Mouse (Mus musculus) midbrain, embryonic 13.5 days (tissue): Measurements from ENCODE around the gene Ssxb10. TPM values are rescaled to one million over a fixed set of nuclear protein-coding genes. Genes with fewer than 3 reads are reported as not detected.
"Not testable (repeated sequence)": the region's sequence is repeated elsewhere in the genome, so short reads cannot be mapped to it uniquely, and the experiment has no call there.

Experiments
- ATAC-seq: fragments of 200-750 bp; cut with Nextera tagmentation; 2 replicates; pipeline ENCODE4 v1.8.0; 2017; ENCODE audit warnings: mild to moderate bottlenecking, moderate TSS enrichment, moderate library complexity
- H3K27ac ChIP-seq: fragments of 300-500 bp; sonication (generic); 2 replicates; pipeline ENCODE4 v1.5.1; 2015; ENCODE audit warnings: inconsistent platforms, mild to moderate bottlenecking, moderate library complexity
- H3K27me3 ChIP-seq: fragments of 300-500 bp; sonication (generic); 2 replicates; pipeline ENCODE4 v1.6.1; 2015; ENCODE audit warnings: mild to moderate bottlenecking, inconsistent platforms
- H3K36me3 ChIP-seq: fragments of 300-500 bp; sonication (generic); 2 replicates; pipeline ENCODE4 v1.6.1; 2015; ENCODE audit warnings: mild to moderate bottlenecking, inconsistent platforms
- H3K4me1 ChIP-seq: fragments of 300-500 bp; sonication (generic); replicated peaks from 2 replicates; pipeline ENCODE4 v1.6.1; 2015; ENCODE audit warnings: inconsistent platforms
- H3K4me2 ChIP-seq: fragments of 300-500 bp; sonication (generic); replicated peaks from 2 replicates; pipeline ENCODE4 v1.6.1; 2015; ENCODE audit warnings: moderate library complexity, mild to moderate bottlenecking, inconsistent platforms
- H3K4me3 ChIP-seq: fragments of 300-500 bp; sonication (generic); replicated peaks from 2 replicates; pipeline ENCODE4 v1.5.1; 2015; ENCODE audit warnings: mild to moderate bottlenecking, inconsistent platforms
- H3K9ac ChIP-seq: fragments of 300-500 bp; sonication (generic); replicated peaks from 2 replicates; pipeline ENCODE4 v1.6.1; 2015; ENCODE audit warnings: mild to moderate bottlenecking, inconsistent platforms
- H3K9me3 ChIP-seq: fragments of 300-500 bp; sonication (generic); 2 replicates; pipeline ENCODE4 v1.6.1; 2016; ENCODE audit warnings: mild to moderate bottlenecking, inconsistent platforms
- WGBS: fragments of 180-500 bp; shearing (Covaris S2); methylation state at CpG from one replicate; pipeline ENCODE4 v1.1.7; 2015; 5-methylcytosine and 5-hydroxymethylcytosine counted together
- polyA plus RNA-seq: library from polyadenylated mRNA; unstranded; fragments of >200 nt; fragmentation: Nextera tagmentation; extraction: Ambion mirVana; gene quantifications from 2 replicates; pipeline ENCODE4 v1.2.1, GENCODE M21; 2015

The Ssxb10 gene
- polyA plus RNA-seq: not detected in 2 replicates

- no peaks in the 10 kb centered on the region for H3K4me1 ChIP-seq
- no peak within 1 kb of the TSS for H3K27ac ChIP-seq
- no peaks in the 10 kb centered on the region for H3K36me3 ChIP-seq
- no peak within 1 kb of the TSS for H3K9ac ChIP-seq
- ATAC-seq: no peak
- H3K9me3 ChIP-seq: 0 out of 2 replicates have a peak, but pooled peaks cover 10% of the 10 kb centered on the region
- no peak within 1 kb of the TSS for H3K4me3 ChIP-seq
- no peaks in the 10 kb centered on the region for H3K27me3 ChIP-seq
- WGBS: 57% methylated on average over 2 of the region's 2 CpGs
- no peak within 1 kb of the TSS for H3K4me2 ChIP-seq
These were observed at the start of gene Ssxb10 for GRCm38 (mm10) chrX:8327124-8327523. Gene Ssxb10 (plus strand): TSS chrX:8327424.

- Histone ChIP-seq H3K27ac (no peak overlapping the region), H3K27me3 (no peaks in the 10 kb centered on the region), H3K9me3 (no peaks in the 10 kb centered on the region), H3K36me3 (no peaks in the 10 kb centered on the region), H3K4me3 (no peak overlapping the region), H3K9ac (no peak overlapping the region), H3K4me1 (no peaks in the 10 kb centered on the region), H3K4me2 (no peak overlapping the region)
- ATAC-seq: no peak
- WGBS: 72% methylated on average over 5 of the region's 5 CpGs
These were observed 38.6 kb upstream of the Ssxb10 start for GRCm38 (mm10) chrX:8288621-8289020.

- Histone ChIP-seq H3K36me3 (no peaks in the 10 kb centered on the region), H3K9me3 (no peaks in the 10 kb centered on the region), H3K4me1 (no peaks in the 10 kb centered on the region), H3K9ac (no peak overlapping the region), H3K4me2 (no peak overlapping the region), H3K4me3 (no peak overlapping the region), H3K27me3 (no peaks in the 10 kb centered on the region), H3K27ac (no peak overlapping the region)
- no peak for ATAC-seq
- WGBS: 92% methylated on average over 1 of the region's 1 CpGs
These were observed 17.9 kb upstream of the Ssxb10 start for GRCm38 (mm10) chrX:8309302-8309701.

- not testable (repeated sequence) for H3K27me3 ChIP-seq, H3K36me3 ChIP-seq, H3K4me3 ChIP-seq, H3K4me2 ChIP-seq, H3K27ac ChIP-seq, H3K9me3 ChIP-seq, H3K4me1 ChIP-seq, H3K9ac ChIP-seq, ATAC-seq
- 17% methylated on average over 7 of the region's 7 CpGs for WGBS
These were observed 12.3 kb upstream of the Ssxb10 start for GRCm38 (mm10) chrX:8314905-8315304.

GRCm38 (mm10) chrX:8366678-8367077, 39.5 kb downstream of the Ssxb10 start, which contains the start of gene Ssxb9:
Gene Ssxb9 (plus strand): TSS chrX:8366978.
- not testable (repeated sequence) for H3K27ac ChIP-seq, H3K27me3 ChIP-seq, H3K4me2 ChIP-seq, H3K4me1 ChIP-seq, H3K9me3 ChIP-seq, ATAC-seq, H3K4me3 ChIP-seq, H3K36me3 ChIP-seq, H3K9ac ChIP-seq
- WGBS: 12% methylated on average over 1 of the region's 1 CpGs

Other genes with a start within 250 kb of the Ssxb10 start
- 0.15 TPM in 1 of 2 replicates, not detected in the other for gene Was, start 236.9 kb upstream of the Ssxb10 start, polyA plus RNA-seq
- 56.8 and 58.0 TPM in 2 replicates for gene Wdr13, start 194.5 kb upstream of the Ssxb10 start, polyA plus RNA-seq
- 358 and 422 TPM in 2 replicates for gene Rbm3, start 181.5 kb upstream of the Ssxb10 start, polyA plus RNA-seq
- gene Tbc1d25, start 151.2 kb upstream of the Ssxb10 start, polyA plus RNA-seq: 17.5 and 19.0 TPM in 2 replicates
- gene Ebp, start 133.9 kb upstream of the Ssxb10 start, polyA plus RNA-seq: 29.3 and 36.7 TPM in 2 replicates
- 40.5 and 41.9 TPM in 2 replicates for gene Porcn, start 120.9 kb upstream of the Ssxb10 start, polyA plus RNA-seq
- 47.3 and 50.8 TPM in 2 replicates for gene Ftsj1, start 75.0 kb upstream of the Ssxb10 start, polyA plus RNA-seq
- 24.8 and 25.5 TPM in 2 replicates for gene Slc38a5, start 56.3 kb upstream of the Ssxb10 start, polyA plus RNA-seq
- not detected in 2 replicates for gene Ssxb9, start 39.6 kb downstream of the Ssxb10 start, polyA plus RNA-seq
- gene Ssxb1, start 85.9 kb downstream of the Ssxb10 start, polyA plus RNA-seq: not detected in 2 replicates
- gene Ssxb2, start 134.3 kb downstream of the Ssxb10 start, polyA plus RNA-seq: not detected in 2 replicates
- not detected in 2 replicates for gene Gm14459, start 197.5 kb downstream of the Ssxb10 start, polyA plus RNA-seq
- gene Ssxb6, start 220.8 kb downstream of the Ssxb10 start, polyA plus RNA-seq: not detected in 2 replicates